Mouse (Mus musculus) kidney, embryonic 14.5 days (tissue): ENCODE results near the gene Ppat. TPM values are rescaled to one million over a fixed set of nuclear protein-coding genes. Genes with fewer than 3 reads are reported as not detected.
A peak's percentile ranks its signal among the peaks of the same experiment; 100 is the strongest.

Source experiments
- ATAC-seq: fragments of 200-750 bp; cut with Nextera tagmentation; 2 replicates; pipeline ENCODE4 v1.8.0; 2017; ENCODE audit warnings: moderate number of reproducible peaks, mild to moderate bottlenecking, moderate TSS enrichment, moderate library complexity; ENCODE audit not compliant: low FRiP score, low TSS enrichment
- H3K27ac ChIP-seq: fragments of 300-500 bp; sonication (generic); 2 replicates; pipeline ENCODE4 v1.5.1; 2014; ENCODE audit warnings: low read depth, mild to moderate bottlenecking, low read length, moderate library complexity, mixed read lengths
- H3K27me3 ChIP-seq: fragments of 300-500 bp; sonication (generic); 2 replicates; pipeline ENCODE4 v1.6.1; 2014; ENCODE audit warnings: mild to moderate bottlenecking, low read length; ENCODE audit not compliant: control insufficient read depth, insufficient read depth
- H3K36me3 ChIP-seq: fragments of 300-500 bp; sonication (generic); 2 replicates; pipeline ENCODE4 v1.6.1; 2014; ENCODE audit warnings: low read length, mixed read lengths; ENCODE audit not compliant: control insufficient read depth, insufficient read depth
- H3K4me1 ChIP-seq: fragments of 300-500 bp; sonication (generic); 2 replicates; pipeline ENCODE4 v1.6.1; 2014; ENCODE audit warnings: low read length, mixed read lengths; ENCODE audit not compliant: control insufficient read depth, insufficient read depth
- H3K4me2 ChIP-seq: fragments of 300-500 bp; sonication (generic); replicated peaks from 2 replicates; pipeline ENCODE4 v1.6.1; 2014; ENCODE audit warnings: low read depth, mild to moderate bottlenecking, low read length
- H3K4me3 ChIP-seq: fragments of 300-500 bp; sonication (generic); 2 replicates; pipeline ENCODE4 v1.5.1; 2014; ENCODE audit warnings: mild to moderate bottlenecking, low read length
- H3K9ac ChIP-seq: fragments of 300-500 bp; sonication (generic); 2 replicates; pipeline ENCODE4 v1.6.1; 2014; ENCODE audit warnings: low read depth, mild to moderate bottlenecking, low read length, moderate library complexity
- H3K9me3 ChIP-seq: fragments of 300-500 bp; sonication (generic); 2 replicates; pipeline ENCODE4 v1.6.1; 2016; ENCODE audit warnings: low read length; ENCODE audit not compliant: control insufficient read depth
- WGBS: fragments of 180-500 bp; shearing (Covaris S2); extraction: QIAGEN DNeasy Blood & Tissue Kit; methylation state at CpG from one replicate; pipeline ENCODE4 v1.1.7; 2014; 5-methylcytosine and 5-hydroxymethylcytosine counted together
- polyA plus RNA-seq: library from polyadenylated mRNA; unstranded; fragments of >200 nt; fragmentation: Nextera tagmentation; extraction: Ambion mirVana; gene quantifications from 2 replicates; pipeline ENCODE4 v1.2.1, GENCODE M21; 2014

The Ppat gene
- polyA plus RNA-seq, 1 experiment from 2014 or later: 51.7 TPM

DNA sequence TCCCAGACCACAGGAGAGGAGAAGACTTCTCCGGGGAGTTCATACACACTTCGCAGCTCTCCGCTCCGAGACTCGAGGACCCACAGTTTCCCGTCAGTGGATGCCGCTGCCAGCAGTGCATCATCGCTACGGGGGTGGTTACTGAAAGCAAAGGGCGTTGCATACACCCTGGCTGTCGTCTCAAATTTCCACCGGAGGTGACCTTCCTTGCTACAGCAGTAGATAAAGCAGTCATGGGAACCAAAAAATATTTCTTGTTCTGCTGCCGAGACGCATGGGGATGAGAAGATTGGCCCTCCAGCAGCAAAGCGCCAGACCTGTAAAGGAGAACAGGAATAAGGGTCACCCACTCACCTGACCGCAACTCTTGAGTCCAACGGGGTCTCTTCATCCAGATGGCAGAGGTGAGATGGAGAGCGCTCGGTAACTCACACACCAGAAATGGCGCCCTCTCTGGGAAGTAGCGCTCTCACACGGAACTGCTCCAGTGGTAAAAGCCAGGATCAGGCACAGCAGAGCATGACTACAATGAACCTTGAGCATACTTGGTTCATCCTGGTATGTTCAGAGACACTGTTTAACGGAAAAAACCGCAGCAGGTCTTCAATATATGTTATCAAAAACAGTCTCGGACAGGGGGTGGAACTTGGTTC is 75.1 kb downstream of the Ppat start:
- no peak for ATAC-seq
- Histone ChIP-seq H3K9ac (no peak overlapping the region), H3K4me2 (no peak overlapping the region), H3K27ac (no peak overlapping the region), H3K27me3 (no peaks in the 10 kb centered on the region), H3K4me1 (no peaks in the 10 kb centered on the region), H3K4me3 (no peak overlapping the region), H3K9me3 (no peaks in the 10 kb centered on the region), H3K36me3 (peaks cover 29% of the 10 kb centered on the region)
- 84% methylated on average over 25 of the region's 25 CpGs for WGBS

- Histone ChIP-seq H3K4me3 (peak overlapping the region; percentile 32; the same call in 1 of the 2 replicates), H3K27me3 (no peaks in the 10 kb centered on the region), H3K4me2 (peak overlapping the region; percentile 43), H3K27ac (no peak overlapping the region), H3K36me3 (peaks cover 31% of the 10 kb centered on the region), H3K9ac (no peak overlapping the region), H3K4me1 (no peaks in the 10 kb centered on the region), H3K9me3 (no peaks in the 10 kb centered on the region)
- WGBS: 60% methylated on average over 6 of the region's 6 CpGs
- ATAC-seq: no peak
These were observed 81.8 kb downstream of the Ppat start for GRCm38 (mm10) chr5:76869553-76869952.

DNA sequence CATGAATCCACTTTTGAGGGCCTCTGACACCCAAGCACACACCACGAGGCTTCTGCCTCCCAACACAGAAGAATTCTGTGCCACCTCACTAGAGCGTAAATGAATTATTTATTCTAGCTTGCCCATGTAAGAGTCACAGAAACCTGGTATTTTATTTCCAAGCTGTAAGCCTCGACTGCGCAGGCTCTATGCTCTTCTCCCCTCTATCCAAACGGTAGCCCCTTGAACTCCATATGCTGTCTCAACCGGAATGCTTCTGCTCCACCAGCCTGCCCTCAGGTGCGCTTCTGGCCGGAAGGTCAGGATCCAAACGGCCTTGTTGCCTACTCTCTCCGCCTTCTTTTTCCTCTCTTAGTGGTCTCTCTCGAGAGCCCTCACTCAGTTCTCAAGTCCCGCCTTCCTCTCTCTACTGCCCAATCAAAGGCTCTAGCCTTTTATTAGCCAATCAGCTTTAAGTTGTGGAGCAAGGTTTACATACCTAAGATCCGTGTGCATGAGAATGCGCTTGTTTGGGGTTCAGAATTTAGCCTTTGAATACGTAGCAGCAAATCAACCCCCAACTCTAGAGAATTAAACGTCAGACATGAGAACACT is 82.6 kb downstream of the Ppat start:
- H3K9me3 ChIP-seq: no peaks in the 10 kb centered on the region
- WGBS: 19% methylated on average over 16 of the region's 16 CpGs
- peak overlapping the region; percentile 32 for H3K4me3 ChIP-seq
- no peak overlapping the region for H3K27ac ChIP-seq
- H3K36me3 ChIP-seq: peaks cover 26% of the 10 kb centered on the region
- no peaks in the 10 kb centered on the region for H3K27me3 ChIP-seq
- no peaks in the 10 kb centered on the region for H3K4me1 ChIP-seq
- ATAC-seq: peak; percentile 88; the same call in 1 of the 2 replicates
- peak overlapping the region; percentile 43 for H3K4me2 ChIP-seq
- no peak overlapping the region for H3K9ac ChIP-seq

- Histone ChIP-seq H3K4me1 (no peaks in the 10 kb centered on the region), H3K9ac (no peak overlapping the region), H3K36me3 (peaks cover 17% of the 10 kb centered on the region), H3K27me3 (no peaks in the 10 kb centered on the region), H3K4me2 (no peak overlapping the region), H3K27ac (no peak overlapping the region), H3K9me3 (no peaks in the 10 kb centered on the region), H3K4me3 (no peak overlapping the region)
- no peak for ATAC-seq
- 56% methylated on average over 8 of the region's 8 CpGs for WGBS
These were observed 84.6 kb downstream of the Ppat start for GRCm38 (mm10) chr5:76866819-76867218.

Other genes with a start within 250 kb of the Ppat start
- gene Aasdh, start 46.1 kb downstream of the Ppat start, polyA plus RNA-seq: 13.2 and 20.8 TPM in 2 replicates
- gene Paics, start 271 bp downstream of the Ppat start, polyA plus RNA-seq: 343 and 349 TPM in 2 replicates
- 77.6 and 103 TPM in 2 replicates for gene Srp72, start 23.1 kb upstream of the Ppat start, polyA plus RNA-seq
- 0.41 TPM in 1 of 2 replicates, not detected in the other for gene Arl9, start 52.5 kb upstream of the Ppat start, polyA plus RNA-seq
- gene Thegl, start 64.4 kb upstream of the Ppat start, polyA plus RNA-seq: not detected in 2 replicates
- gene Hopx, start 163.5 kb upstream of the Ppat start, polyA plus RNA-seq: 2.0 and 3.2 TPM in 2 replicates